Mouse (Mus musculus) mouse embryonic stem cell (cell line): ENCODE measurements at regions not wholly inside any gene's neighbourhood (a gene's known extent, or its start where the extent isn't known, plus 50 kb on each side); places are given as distances from the start of the nearest gene placed in this dataset.

Experiments
- in situ Hi-C, 2 experiments: fragments of 300-500 bp; cut with MboI; formaldehyde crosslinking; loops; 1 replicate in 1 of 2; 3 replicates in 1 of 2; pipeline ENCODE4 v1.14.3; 2019 to 2020; ENCODE audit warnings: low sequenced_read_pairs in 2 of 2, low pct_unique_long_range_greater_than_20kb in 1 of 2, mixed read lengths in 1 of 2; ENCODE audit not compliant: unreplicated experiment in 1 of 2

- in situ Hi-C loops = no loop called here
Measured at GRCm38 (mm10) chr13:47374583-47374982, 252.1 kb downstream of the Rnf144b start.

- in situ Hi-C loops = no loop called here
Measured at GRCm38 (mm10) chr13:47391023-47391422, 268.6 kb downstream of the Rnf144b start.

GRCm38 (mm10) chr13:47397726-47398350, 275.4 kb downstream of the Rnf144b start:
- in situ Hi-C loops = no loop called here

GRCm38 (mm10) chr13:47398976-47399375, 276.5 kb downstream of the Rnf144b start:
- in situ Hi-C loops = no loop called here

GRCm38 (mm10) chr13:47413261-47413660, 290.8 kb downstream of the Rnf144b start:
- in situ Hi-C loops = no loop called here

GRCm38 (mm10) chr13:47413940-47414339, 291.5 kb downstream of the Rnf144b start:
- in situ Hi-C loops = no loop called here

- in situ Hi-C loops = no loop called here
Measured at GRCm38 (mm10) chr13:47429856-47430365, 307.5 kb downstream of the Rnf144b start.

- in situ Hi-C loops = no loop called here
Measured at GRCm38 (mm10) chr13:47430409-47430808, 308.0 kb downstream of the Rnf144b start.

GRCm38 (mm10) chr13:47435631-47436030, 313.2 kb downstream of the Rnf144b start:
- in situ Hi-C loops = no loop called here

GRCm38 (mm10) chr13:47444876-47445275, 322.4 kb downstream of the Rnf144b start:
- in situ Hi-C loops = no loop called here

- in situ Hi-C loops = no loop called here
Measured at GRCm38 (mm10) chr13:47452186-47452760, 329.8 kb downstream of the Rnf144b start.

- in situ Hi-C loops = no loop called here
Measured at GRCm38 (mm10) chr13:47462148-47462547, 339.7 kb downstream of the Rnf144b start.

GRCm38 (mm10) chr13:47471543-47472213, 349.2 kb downstream of the Rnf144b start:
- in situ Hi-C loops = no loop called here

- in situ Hi-C loops = no loop called here
Measured at GRCm38 (mm10) chr13:47480159-47480558, 357.7 kb downstream of the Rnf144b start.

- in situ Hi-C loops = no loop called here
Measured at GRCm38 (mm10) chr13:47484819-47485218, 362.4 kb downstream of the Rnf144b start.

GRCm38 (mm10) chr13:47486111-47486510, 363.7 kb downstream of the Rnf144b start:
- in situ Hi-C loops = no loop called here

- in situ Hi-C loops = no loop called here
Measured at GRCm38 (mm10) chr13:47486658-47487057, 364.2 kb downstream of the Rnf144b start.

- in situ Hi-C loops = no loop called here
Measured at GRCm38 (mm10) chr13:47505380-47505955, 383.0 kb downstream of the Rnf144b start.

- in situ Hi-C loops = no loop called here
Measured at GRCm38 (mm10) chr13:47532935-47533334, 410.5 kb downstream of the Rnf144b start.
